Mouse (Mus musculus): Measurements from ENCODE around the gene Cd28. TPM values are rescaled to one million over a fixed set of nuclear protein-coding genes. Genes with fewer than 3 reads are reported as not detected.
"Not testable (repeated sequence)": the region's sequence is repeated elsewhere in the genome, so short reads cannot be mapped to it uniquely, and the experiment has no call there.

The Cd28 gene
- polyA plus RNA-seq, 1 experiment from 2014 or later = 0.42 TPM

- Histone ChIP-seq H3K4me2 (ENCODE audit: low read length) (no peak overlapping the region), H3K36me3 (ENCODE audit: control insufficient read depth, insufficient read depth, low read length) (no peaks in the 10 kb centered on the region), H3K9ac (ENCODE audit: low read length) (no peak overlapping the region), H3K27me3 (ENCODE audit: control insufficient read depth, insufficient read depth, low read length) (no peaks in the 10 kb centered on the region), H3K9me3 (ENCODE audit: control insufficient read depth, low read length) (no peaks in the 10 kb centered on the region), H3K4me3 (ENCODE audit: control insufficient read depth in 1 of 2, insufficient read depth in 1 of 2, low read depth in 1 of 2, low read length in 2 of 2) (no peak overlapping the region), H3K4me1 (ENCODE audit: control insufficient read depth in 2 of 2, insufficient read depth in 2 of 2, low read length in 2 of 2) (peaks cover 4% of the 10 kb centered on the region in 2 experiments; a peak in 1 of 4 replicates), H3K27ac (replicated peaks in 1 of 2; ENCODE audit: control insufficient read depth in 1 of 2, insufficient read depth in 1 of 2, low read depth in 2 of 2, low read length in 2 of 2) (no peak overlapping the region)
- WGBS = 75% methylated on average over 12 of the region's 12 CpGs
- ATAC-seq (ENCODE audit: insufficient number of reproducible peaks, insufficient read depth, low FRiP score, low read depth) = no peak
Measured at GRCm38 (mm10) chr1:60809166-60809565, 92.6 kb downstream of the Cd28 start.

GRCm38 (mm10) chr1:60810821-60811220 lies 94.2 kb downstream of the Cd28 start:
- H3K27me3 ChIP-seq (ENCODE audit: control insufficient read depth, insufficient read depth, low read length) = no peaks in the 10 kb centered on the region
- no peak overlapping the region for H3K4me3 ChIP-seq (ENCODE audit: control insufficient read depth in 1 of 2, insufficient read depth in 1 of 2, low read depth in 1 of 2, low read length in 2 of 2)
- no peak overlapping the region for H3K4me2 ChIP-seq (ENCODE audit: low read length)
- no peak overlapping the region for H3K9ac ChIP-seq (ENCODE audit: low read length)
- no peaks in the 10 kb centered on the region for H3K36me3 ChIP-seq (ENCODE audit: control insufficient read depth, insufficient read depth, low read length)
- no peaks in the 10 kb centered on the region for H3K9me3 ChIP-seq (ENCODE audit: control insufficient read depth, low read length)
- no peak for ATAC-seq (ENCODE audit: insufficient number of reproducible peaks, insufficient read depth, low FRiP score, low read depth)
- H3K4me1 ChIP-seq (ENCODE audit: control insufficient read depth in 2 of 2, insufficient read depth in 2 of 2, low read length in 2 of 2) = peaks cover 4 to 8% of the 10 kb centered on the region in 2 experiments; a peak in 1 of 4 replicates
- no peak overlapping the region for H3K27ac ChIP-seq (replicated peaks in 1 of 2; ENCODE audit: control insufficient read depth in 1 of 2, insufficient read depth in 1 of 2, low read depth in 2 of 2, low read length in 2 of 2)

GRCm38 (mm10) chr1:60811998-60812397 lies 95.4 kb downstream of the Cd28 start:
- H3K4me3 ChIP-seq (ENCODE audit: control insufficient read depth in 1 of 2, insufficient read depth in 1 of 2, low read depth in 1 of 2, low read length in 2 of 2) = no peak overlapping the region
- 76% methylated on average over 1 of the region's 1 CpGs for WGBS
- H3K4me2 ChIP-seq (ENCODE audit: low read length) = no peak overlapping the region
- no peaks in the 10 kb centered on the region for H3K9me3 ChIP-seq (ENCODE audit: control insufficient read depth, low read length)
- no peak overlapping the region for H3K27ac ChIP-seq (replicated peaks in 1 of 2; ENCODE audit: control insufficient read depth in 1 of 2, insufficient read depth in 1 of 2, low read depth in 2 of 2, low read length in 2 of 2)
- no peaks in the 10 kb centered on the region for H3K27me3 ChIP-seq (ENCODE audit: control insufficient read depth, insufficient read depth, low read length)
- ATAC-seq (ENCODE audit: insufficient number of reproducible peaks, insufficient read depth, low FRiP score, low read depth) = no peak
- H3K9ac ChIP-seq (ENCODE audit: low read length) = no peak overlapping the region
- H3K4me1 ChIP-seq (ENCODE audit: control insufficient read depth in 2 of 2, insufficient read depth in 2 of 2, low read length in 2 of 2) = peaks cover 7 to 16% of the 10 kb centered on the region in 2 experiments; a peak in 3 of 4 replicates
- no peaks in the 10 kb centered on the region for H3K36me3 ChIP-seq (ENCODE audit: control insufficient read depth, insufficient read depth, low read length)

GRCm38 (mm10) chr1:60813411-60813810 lies 96.8 kb downstream of the Cd28 start:
- Histone ChIP-seq H3K9me3 (ENCODE audit: control insufficient read depth, low read length) (no peaks in the 10 kb centered on the region), H3K4me2 (ENCODE audit: low read length) (no peak overlapping the region), H3K27ac (replicated peaks in 1 of 2; ENCODE audit: control insufficient read depth in 1 of 2, insufficient read depth in 1 of 2, low read depth in 2 of 2, low read length in 2 of 2) (no peak overlapping the region), H3K27me3 (ENCODE audit: control insufficient read depth, insufficient read depth, low read length) (no peaks in the 10 kb centered on the region), H3K4me1 (ENCODE audit: control insufficient read depth in 2 of 2, insufficient read depth in 2 of 2, low read length in 2 of 2) (peaks cover 7 to 16% of the 10 kb centered on the region in 2 experiments; a peak in 3 of 4 replicates), H3K9ac (ENCODE audit: low read length) (no peak overlapping the region), H3K36me3 (ENCODE audit: control insufficient read depth, insufficient read depth, low read length) (no peaks in the 10 kb centered on the region), H3K4me3 (ENCODE audit: control insufficient read depth in 1 of 2, insufficient read depth in 1 of 2, low read depth in 1 of 2, low read length in 2 of 2) (no peak overlapping the region)
- WGBS = 73% methylated on average over 2 of the region's 2 CpGs
- no peak for ATAC-seq (ENCODE audit: insufficient number of reproducible peaks, insufficient read depth, low FRiP score, low read depth)

GRCm38 (mm10) chr1:60815912-60816311 lies 99.3 kb downstream of the Cd28 start:
- Histone ChIP-seq H3K4me1 (ENCODE audit: control insufficient read depth in 2 of 2, insufficient read depth in 2 of 2, low read length in 2 of 2) (peaks cover 6 to 12% of the 10 kb centered on the region in 2 experiments), H3K27me3 (ENCODE audit: control insufficient read depth, insufficient read depth, low read length) (no peaks in the 10 kb centered on the region), H3K9me3 (ENCODE audit: control insufficient read depth, low read length) (no peaks in the 10 kb centered on the region), H3K27ac (replicated peaks in 1 of 2; ENCODE audit: control insufficient read depth in 1 of 2, insufficient read depth in 1 of 2, low read depth in 2 of 2, low read length in 2 of 2) (peak overlapping the region; percentile 49 to 78; a peak in 3 of 4 replicates), H3K36me3 (ENCODE audit: control insufficient read depth, insufficient read depth, low read length) (no peaks in the 10 kb centered on the region), H3K9ac (ENCODE audit: low read length) (no peak overlapping the region), H3K4me3 (ENCODE audit: control insufficient read depth in 1 of 2, insufficient read depth in 1 of 2, low read depth in 1 of 2, low read length in 2 of 2) (no peak overlapping the region), H3K4me2 (ENCODE audit: low read length) (peak overlapping the region; percentile 38; the same call in 1 of the 2 replicates)
- peak; percentile 89 for ATAC-seq (ENCODE audit: insufficient number of reproducible peaks, insufficient read depth, low FRiP score, low read depth)
- 33% methylated on average over 6 of the region's 6 CpGs for WGBS

GRCm38 (mm10) chr1:60818491-60818890 lies 101.9 kb downstream of the Cd28 start:
- not testable (repeated sequence) for H3K9me3 ChIP-seq (ENCODE audit: control insufficient read depth, low read length); H3K27ac ChIP-seq (replicated peaks in 1 of 2; ENCODE audit: control insufficient read depth in 1 of 2, insufficient read depth in 1 of 2, low read depth in 2 of 2, low read length in 2 of 2); H3K4me3 ChIP-seq (ENCODE audit: control insufficient read depth in 1 of 2, insufficient read depth in 1 of 2, low read depth in 1 of 2, low read length in 2 of 2); H3K27me3 ChIP-seq (ENCODE audit: control insufficient read depth, insufficient read depth, low read length); H3K36me3 ChIP-seq (ENCODE audit: control insufficient read depth, insufficient read depth, low read length); ATAC-seq (ENCODE audit: insufficient number of reproducible peaks, insufficient read depth, low FRiP score, low read depth); H3K9ac ChIP-seq (ENCODE audit: low read length); H3K4me2 ChIP-seq (ENCODE audit: low read length)
- WGBS = 94% methylated on average over 4 of the region's 4 CpGs
- peaks cover 6 to 23% of the 10 kb centered on the region in 2 experiments for H3K4me1 ChIP-seq (ENCODE audit: control insufficient read depth in 2 of 2, insufficient read depth in 2 of 2, low read length in 2 of 2)

- ATAC-seq (ENCODE audit: insufficient number of reproducible peaks, insufficient read depth, low FRiP score, low read depth) = no peak
- no peaks in the 10 kb centered on the region for H3K27me3 ChIP-seq (ENCODE audit: control insufficient read depth, insufficient read depth, low read length)
- no peak overlapping the region for H3K4me2 ChIP-seq (ENCODE audit: low read length)
- no peaks in the 10 kb centered on the region for H3K36me3 ChIP-seq (ENCODE audit: control insufficient read depth, insufficient read depth, low read length)
- 88% methylated on average over 2 of the region's 2 CpGs for WGBS
- no peak overlapping the region for H3K9ac ChIP-seq (ENCODE audit: low read length)
- H3K4me3 ChIP-seq (ENCODE audit: control insufficient read depth in 1 of 2, insufficient read depth in 1 of 2, low read depth in 1 of 2, low read length in 2 of 2) = no peak overlapping the region
- no peak overlapping the region for H3K27ac ChIP-seq (replicated peaks in 1 of 2; ENCODE audit: control insufficient read depth in 1 of 2, insufficient read depth in 1 of 2, low read depth in 2 of 2, low read length in 2 of 2)
- H3K9me3 ChIP-seq (ENCODE audit: control insufficient read depth, low read length) = no peaks in the 10 kb centered on the region
- peaks cover 8 to 31% of the 10 kb centered on the region in 2 experiments for H3K4me1 ChIP-seq (ENCODE audit: control insufficient read depth in 2 of 2, insufficient read depth in 2 of 2, low read length in 2 of 2)
Measured at GRCm38 (mm10) chr1:60819993-60820392, 103.4 kb downstream of the Cd28 start.

GRCm38 (mm10) chr1:60820981-60821380 lies 104.4 kb downstream of the Cd28 start:
- H3K9me3 ChIP-seq (ENCODE audit: control insufficient read depth, low read length) = no peaks in the 10 kb centered on the region
- 76% methylated on average over 2 of the region's 2 CpGs for whole genome bisulfite sequencing
- peaks cover 8 to 34% of the 10 kb centered on the region in 2 experiments for H3K4me1 ChIP-seq (ENCODE audit: control insufficient read depth in 2 of 2, insufficient read depth in 2 of 2, low read length in 2 of 2)
- H3K9ac ChIP-seq (ENCODE audit: low read length) = no peak overlapping the region
- H3K4me2 ChIP-seq (ENCODE audit: low read length) = no peak overlapping the region
- no peak for ATAC-seq (ENCODE audit: insufficient number of reproducible peaks, insufficient read depth, low FRiP score, low read depth)
- no peak overlapping the region for H3K27ac ChIP-seq (replicated peaks in 1 of 2; ENCODE audit: control insufficient read depth in 1 of 2, insufficient read depth in 1 of 2, low read depth in 2 of 2, low read length in 2 of 2)
- H3K27me3 ChIP-seq (ENCODE audit: control insufficient read depth, insufficient read depth, low read length) = no peaks in the 10 kb centered on the region
- no peaks in the 10 kb centered on the region for H3K36me3 ChIP-seq (ENCODE audit: control insufficient read depth, insufficient read depth, low read length)
- H3K4me3 ChIP-seq (ENCODE audit: control insufficient read depth in 1 of 2, insufficient read depth in 1 of 2, low read depth in 1 of 2, low read length in 2 of 2) = no peak overlapping the region

Measured in heart, embryonic 14.5 days (tissue).